Mouse (Mus musculus) retina, postnatal 7 days (tissue): ENCODE results near the gene Msantd1.
A peak's percentile ranks its signal among the peaks of the same experiment; 100 is the strongest.
"Not testable (repeated sequence)": the region's sequence is repeated elsewhere in the genome, so short reads cannot be mapped to it uniquely, and the experiment has no call there.

Source experiments
- DNase-seq: peaks from one replicate; pipeline ENCODE4 v3.0.0-alpha.2; 2012; ENCODE audit warnings: low read depth, low spot score

The Msantd1 gene

GRCm38 (mm10) chr5:34907910-34908725, at the start of gene Msantd1:
Gene Msantd1 (plus strand): TSS chr5:34908012.
- no peak for DNase-seq

GRCm38 (mm10) chr5:34865367-34865766, 42.4 kb upstream of the Msantd1 start:
- DNase-seq = no peak

GRCm38 (mm10) chr5:34880307-34880706, 27.5 kb upstream of the Msantd1 start:
- DNase-seq = not testable (repeated sequence)

DNA sequence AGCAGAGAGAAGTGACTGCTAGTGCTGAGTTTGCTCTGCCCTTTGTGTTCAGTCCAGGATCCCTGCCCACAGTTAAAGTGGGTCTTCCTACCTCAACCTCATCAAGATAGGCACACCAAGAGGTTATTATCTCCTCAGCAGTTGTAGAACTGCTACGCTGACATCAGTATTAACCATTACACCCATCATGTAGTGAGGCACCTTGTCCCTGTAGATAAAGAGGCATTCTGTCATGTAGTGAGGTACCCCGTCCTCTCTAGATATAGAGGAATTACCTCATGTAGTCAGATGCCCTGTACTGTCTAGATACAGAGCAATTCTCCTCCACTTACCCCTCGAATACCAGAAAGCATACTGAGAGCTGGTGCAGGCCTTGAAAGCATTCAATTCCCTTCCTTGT, 26.8 kb upstream of the Msantd1 start:
- DNase-seq = no peak

- DNase-seq = no peak
Observed at GRCm38 (mm10) chr5:34885250-34885649, 22.6 kb upstream of the Msantd1 start.

DNA sequence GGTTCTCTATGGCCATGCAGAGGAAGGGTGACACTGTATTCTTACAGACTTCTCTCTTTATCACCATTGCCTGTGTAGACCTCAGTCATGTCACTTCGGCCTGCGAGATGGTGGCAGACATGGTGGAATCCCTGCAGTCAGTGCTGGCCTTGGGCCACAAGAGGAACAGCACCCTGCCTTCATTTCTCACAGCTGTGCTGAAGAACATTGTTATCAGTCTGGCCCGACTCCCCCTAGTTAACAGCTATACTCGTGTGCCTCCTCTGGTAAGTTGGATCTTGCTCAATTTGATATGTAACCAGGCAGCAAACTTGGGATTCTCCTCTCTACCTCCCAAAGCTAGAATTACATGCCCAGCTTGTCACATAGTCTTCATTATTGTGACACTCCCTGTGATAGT, 18.6 kb upstream of the Msantd1 start:
- no peak for DNase-seq

- DNase-seq = no peak
Observed at GRCm38 (mm10) chr5:34896697-34897453, 10.9 kb upstream of the Msantd1 start.

GRCm38 (mm10) chr5:34899787-34900469, 7.9 kb upstream of the Msantd1 start:
- DNase-seq = no peak

- no peak for DNase-seq
Observed at GRCm38 (mm10) chr5:34902371-34902770, 5.4 kb upstream of the Msantd1 start.

- DNase-seq = peak; percentile 8
Observed at GRCm38 (mm10) chr5:34902811-34903385, 4.9 kb upstream of the Msantd1 start.

GRCm38 (mm10) chr5:34904412-34904811, 3.4 kb upstream of the Msantd1 start:
- no peak for DNase-seq

DNA sequence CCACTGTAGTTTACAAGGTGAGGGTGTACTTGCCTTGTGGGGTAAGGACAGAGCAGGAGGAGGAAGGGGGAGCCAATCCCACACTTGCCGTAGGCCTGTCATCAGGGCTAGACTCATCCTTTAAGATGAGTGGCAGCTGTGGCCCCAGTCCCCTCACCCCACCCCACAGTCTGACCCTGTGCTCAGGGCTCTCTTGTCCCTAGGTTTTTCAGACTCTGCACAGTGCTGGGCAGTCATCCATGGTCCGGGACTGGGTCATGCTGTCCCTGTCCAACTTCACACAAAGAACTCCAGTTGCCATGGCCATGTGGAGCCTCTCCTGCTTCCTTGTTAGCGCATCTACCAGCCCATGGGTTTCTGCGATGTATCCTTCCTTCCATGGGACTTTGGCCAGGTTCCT, 582 bp upstream of the Msantd1 start:
- no peak for DNase-seq

GRCm38 (mm10) chr5:34908726-34909633, 1.2 kb downstream of the Msantd1 start:
- DNase-seq = no peak

- DNase-seq = no peak
Observed at GRCm38 (mm10) chr5:34909634-34910503, 2.1 kb downstream of the Msantd1 start.

DNA sequence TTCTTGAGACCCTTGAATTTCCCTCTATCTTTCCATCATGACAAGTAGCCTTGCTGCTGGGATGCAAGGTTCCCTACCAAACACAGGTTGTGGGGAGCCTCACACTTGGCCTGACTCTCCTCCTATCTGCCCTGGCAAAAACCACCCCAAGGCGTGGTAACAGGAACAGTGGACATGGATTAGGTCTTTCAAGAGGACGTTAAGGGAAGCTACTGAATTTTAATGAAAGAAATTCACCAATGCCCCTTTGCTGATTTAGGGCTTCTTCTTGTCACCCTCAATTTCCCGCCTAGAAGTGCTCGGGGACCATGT, 2.6 kb downstream of the Msantd1 start:
- DNase-seq = no peak

- peak; percentile 38 for DNase-seq
Observed at GRCm38 (mm10) chr5:34915801-34916200, 8.0 kb downstream of the Msantd1 start.

- peak; percentile 13 for DNase-seq
Observed at GRCm38 (mm10) chr5:34917234-34917655, 9.4 kb downstream of the Msantd1 start.

DNA sequence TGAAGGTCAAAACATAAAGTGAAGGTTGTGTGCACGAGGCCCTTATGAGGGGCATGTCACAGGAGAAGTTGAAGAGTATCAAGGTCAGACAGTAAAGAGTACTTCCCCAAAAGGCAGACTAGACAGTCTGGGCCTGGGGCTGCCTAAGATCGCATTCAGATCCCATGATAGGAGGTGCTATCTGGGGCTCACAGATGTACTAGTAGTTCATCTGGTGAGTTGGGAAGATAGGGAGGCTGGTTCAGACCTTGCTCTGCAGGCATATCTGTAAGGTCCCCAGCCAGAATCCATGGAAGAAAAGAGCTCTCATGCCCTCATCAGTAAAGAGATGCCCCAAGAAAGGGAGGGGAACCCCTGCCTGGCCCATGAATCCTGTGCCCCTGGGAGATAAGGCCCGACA, 11.0 kb downstream of the Msantd1 start:
- DNase-seq = no peak

DNA sequence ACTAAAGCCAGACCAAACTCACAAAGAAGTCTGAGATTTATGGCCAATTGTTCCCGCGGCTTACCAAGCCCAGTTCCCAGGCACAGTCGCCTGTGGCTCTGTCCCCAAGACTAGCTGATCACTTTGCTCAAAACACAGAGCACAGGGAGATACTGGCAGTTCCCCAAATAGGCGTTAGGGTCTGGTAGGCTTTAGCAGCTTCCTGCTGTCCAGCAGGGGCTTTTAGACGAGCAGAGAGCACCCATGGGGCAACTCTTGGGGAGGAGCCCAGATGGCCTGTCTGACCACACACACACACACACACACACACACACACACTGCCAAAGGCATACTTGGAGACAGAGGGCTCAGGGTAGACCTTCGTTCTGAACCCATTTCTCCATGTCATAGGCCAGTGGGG, 14.7 kb downstream of the Msantd1 start:
- no peak for DNase-seq

- DNase-seq = no peak
Observed at GRCm38 (mm10) chr5:34923920-34924319, 16.1 kb downstream of the Msantd1 start.
